Mouse (Mus musculus): ENCODE measurements around the gene Tti1. TPM values are rescaled to one million over a fixed set of nuclear protein-coding genes. Genes with fewer than 3 reads are reported as not detected.
A peak's percentile ranks its signal among the peaks of the same experiment; 100 is the strongest.

The Tti1 gene
- polyA plus RNA-seq, 1 experiment from 2014 or later, result 25.5 TPM

GRCm38 (mm10) chr2:157979241-157979640 lies 49.0 kb downstream of the Tti1 start:
- H3K4me3 ChIP-seq (ENCODE audit: low read depth, low read length), result no peak overlapping the region
- no peak for ATAC-seq (replicated peaks; ENCODE audit: low FRiP score, low TSS enrichment, low read depth)

GRCm38 (mm10) chr2:157975595-157975994 lies 52.6 kb downstream of the Tti1 start:
- DNase-seq (ENCODE audit: low spot score) (no peak), ATAC-seq (replicated peaks; ENCODE audit: low FRiP score, low TSS enrichment, low read depth) (no peak)
- no peak overlapping the region for H3K4me3 ChIP-seq (ENCODE audit: low read depth, low read length)
- H3K27ac ChIP-seq (ENCODE audit: low read depth), result no peak overlapping the region
- 0 out of 2 replicates have a peak, but pooled peaks cover 4% of the 10 kb centered on the region for H3K27me3 ChIP-seq (replicated peaks; ENCODE audit: control insufficient read depth, insufficient read depth, low read length)
- peaks cover 13% of the 10 kb centered on the region for H3K4me1 ChIP-seq (replicated peaks; ENCODE audit: control insufficient read depth, insufficient read depth, low read length)
- H3K9ac ChIP-seq (ENCODE audit: low read length), result no peak overlapping the region
- H3K36me3 ChIP-seq (ENCODE audit: control insufficient read depth, insufficient read depth, low read length), result no peaks in the 10 kb centered on the region
- WGBS, result 3% methylated on average over 7 of the region's 7 CpGs
- H3K9me3 ChIP-seq (ENCODE audit: control insufficient read depth, low read length), result no peaks in the 10 kb centered on the region
- 0 out of 2 replicates have a peak overlapping the region, but pooled peaks have one; percentile 15 for H3K4me2 ChIP-seq (ENCODE audit: low read length)

More at GRCm38 (mm10) chr2:157979241-157979640, 49.0 kb downstream of the Tti1 start:
- Histone ChIP-seq H3K4me1 (replicated peaks; ENCODE audit: control insufficient read depth, insufficient read depth, low read length) (peaks cover 13% of the 10 kb centered on the region), H3K9ac (ENCODE audit: low read length) (no peak overlapping the region), H3K27me3 (replicated peaks; ENCODE audit: control insufficient read depth, insufficient read depth, low read length) (0 out of 2 replicates have a peak, but pooled peaks cover 4% of the 10 kb centered on the region), H3K9me3 (ENCODE audit: control insufficient read depth, low read length) (no peaks in the 10 kb centered on the region), H3K4me2 (ENCODE audit: low read length) (no peak overlapping the region), H3K36me3 (ENCODE audit: control insufficient read depth, insufficient read depth, low read length) (peaks cover 13% of the 10 kb centered on the region; the same call in 1 of the 2 replicates), H3K27ac (ENCODE audit: low read depth) (no peak overlapping the region)
- DNase-seq (ENCODE audit: low spot score), result no peak
- 60% methylated on average over 5 of the region's 5 CpGs for WGBS

- Histone ChIP-seq H3K27me3 (replicated peaks; ENCODE audit: control insufficient read depth, insufficient read depth, low read length) (0 out of 2 replicates have a peak, but pooled peaks cover 4% of the 10 kb centered on the region), H3K9ac (ENCODE audit: low read length) (no peak overlapping the region), H3K36me3 (ENCODE audit: control insufficient read depth, insufficient read depth, low read length) (no peaks in the 10 kb centered on the region), H3K27ac (ENCODE audit: low read depth) (no peak overlapping the region), H3K9me3 (ENCODE audit: control insufficient read depth, low read length) (no peaks in the 10 kb centered on the region), H3K4me1 (replicated peaks; ENCODE audit: control insufficient read depth, insufficient read depth, low read length) (peaks cover 13% of the 10 kb centered on the region), H3K4me3 (ENCODE audit: low read depth, low read length) (no peak overlapping the region), H3K4me2 (ENCODE audit: low read length) (peak overlapping the region; percentile 15; the same call in 1 of the 2 replicates)
- 3% methylated on average over 23 of the region's 23 CpGs for WGBS
- ATAC-seq (replicated peaks; ENCODE audit: low FRiP score, low TSS enrichment, low read depth) (no peak), DNase-seq (ENCODE audit: low spot score) (no peak)
Measured at GRCm38 (mm10) chr2:157974604-157975501, 53.4 kb downstream of the Tti1 start.

- DNase-seq (ENCODE audit: low spot score) (peak; percentile 89), ATAC-seq (replicated peaks; ENCODE audit: low FRiP score, low TSS enrichment, low read depth) (no peak)
- no peaks in the 10 kb centered on the region for H3K27me3 ChIP-seq (replicated peaks; ENCODE audit: control insufficient read depth, insufficient read depth, low read length)
- H3K4me2 ChIP-seq (ENCODE audit: low read length), result no peak overlapping the region
- no peak overlapping the region for H3K27ac ChIP-seq (ENCODE audit: low read depth)
- 0% methylated on average over 3 of the region's 3 CpGs for WGBS
- H3K4me1 ChIP-seq (replicated peaks; ENCODE audit: control insufficient read depth, insufficient read depth, low read length), result peaks cover 12% of the 10 kb centered on the region
- no peaks in the 10 kb centered on the region for H3K9me3 ChIP-seq (ENCODE audit: control insufficient read depth, low read length)
- H3K9ac ChIP-seq (ENCODE audit: low read length), result no peak overlapping the region
- H3K36me3 ChIP-seq (ENCODE audit: control insufficient read depth, insufficient read depth, low read length), result no peaks in the 10 kb centered on the region
- H3K4me3 ChIP-seq (ENCODE audit: low read depth, low read length), result no peak overlapping the region
Measured at GRCm38 (mm10) chr2:157970669-157971068, 57.6 kb downstream of the Tti1 start.

GRCm38 (mm10) chr2:157970124-157970523 lies 58.1 kb downstream of the Tti1 start:
- no peak for ATAC-seq (replicated peaks; ENCODE audit: low FRiP score, low TSS enrichment, low read depth)
- Histone ChIP-seq H3K9me3 (ENCODE audit: control insufficient read depth, low read length) (no peaks in the 10 kb centered on the region), H3K4me2 (ENCODE audit: low read length) (no peak overlapping the region), H3K27ac (ENCODE audit: low read depth) (no peak overlapping the region), H3K4me1 (replicated peaks; ENCODE audit: control insufficient read depth, insufficient read depth, low read length) (peaks cover 8% of the 10 kb centered on the region), H3K4me3 (ENCODE audit: low read depth, low read length) (no peak overlapping the region), H3K9ac (ENCODE audit: low read length) (no peak overlapping the region), H3K36me3 (ENCODE audit: control insufficient read depth, insufficient read depth, low read length) (no peaks in the 10 kb centered on the region), H3K27me3 (replicated peaks; ENCODE audit: control insufficient read depth, insufficient read depth, low read length) (no peaks in the 10 kb centered on the region)
- no peak for DNase-seq (ENCODE audit: low spot score)
- WGBS, result 51% methylated on average over 6 of the region's 6 CpGs

GRCm38 (mm10) chr2:157967856-157968255 lies 60.4 kb downstream of the Tti1 start:
- Histone ChIP-seq H3K4me2 (ENCODE audit: low read length) (no peak overlapping the region), H3K27ac (ENCODE audit: low read depth) (no peak overlapping the region), H3K4me1 (replicated peaks; ENCODE audit: control insufficient read depth, insufficient read depth, low read length) (no peaks in the 10 kb centered on the region), H3K27me3 (replicated peaks; ENCODE audit: control insufficient read depth, insufficient read depth, low read length) (no peaks in the 10 kb centered on the region), H3K9ac (ENCODE audit: low read length) (no peak overlapping the region), H3K9me3 (ENCODE audit: control insufficient read depth, low read length) (no peaks in the 10 kb centered on the region), H3K4me3 (ENCODE audit: low read depth, low read length) (no peak overlapping the region), H3K36me3 (ENCODE audit: control insufficient read depth, insufficient read depth, low read length) (no peaks in the 10 kb centered on the region)
- ATAC-seq (replicated peaks; ENCODE audit: low FRiP score, low TSS enrichment, low read depth) (no peak), DNase-seq (ENCODE audit: low spot score) (no peak)
- WGBS, result 18% methylated on average over 3 of the region's 3 CpGs

- no peaks in the 10 kb centered on the region for H3K9me3 ChIP-seq (ENCODE audit: control insufficient read depth, low read length)
- ATAC-seq (replicated peaks; ENCODE audit: low FRiP score, low TSS enrichment, low read depth) (no peak), DNase-seq (ENCODE audit: low spot score) (no peak)
- no peak overlapping the region for H3K9ac ChIP-seq (ENCODE audit: low read length)
- no peak overlapping the region for H3K4me2 ChIP-seq (ENCODE audit: low read length)
- H3K36me3 ChIP-seq (ENCODE audit: control insufficient read depth, insufficient read depth, low read length), result no peaks in the 10 kb centered on the region
- H3K27ac ChIP-seq (ENCODE audit: low read depth), result no peak overlapping the region
- H3K4me3 ChIP-seq (ENCODE audit: low read depth, low read length), result no peak overlapping the region
- no peaks in the 10 kb centered on the region for H3K27me3 ChIP-seq (replicated peaks; ENCODE audit: control insufficient read depth, insufficient read depth, low read length)
- no peaks in the 10 kb centered on the region for H3K4me1 ChIP-seq (replicated peaks; ENCODE audit: control insufficient read depth, insufficient read depth, low read length)
- WGBS, result 1% methylated on average over 2 of the region's 2 CpGs
Measured at GRCm38 (mm10) chr2:157957707-157958108, 70.5 kb downstream of the Tti1 start.

GRCm38 (mm10) chr2:157953978-157954377 lies 74.3 kb downstream of the Tti1 start:
- no peaks in the 10 kb centered on the region for H3K4me1 ChIP-seq (replicated peaks; ENCODE audit: control insufficient read depth, insufficient read depth, low read length)
- H3K4me3 ChIP-seq (ENCODE audit: low read depth, low read length), result no peak overlapping the region
- H3K36me3 ChIP-seq (ENCODE audit: control insufficient read depth, insufficient read depth, low read length), result no peaks in the 10 kb centered on the region
- H3K27ac ChIP-seq (ENCODE audit: low read depth), result no peak overlapping the region
- 61% methylated on average over 5 of the region's 5 CpGs for WGBS
- H3K4me2 ChIP-seq (ENCODE audit: low read length), result no peak overlapping the region
- no peaks in the 10 kb centered on the region for H3K27me3 ChIP-seq (replicated peaks; ENCODE audit: control insufficient read depth, insufficient read depth, low read length)
- no peak for DNase-seq (ENCODE audit: low spot score)
- no peak for ATAC-seq (replicated peaks; ENCODE audit: low FRiP score, low TSS enrichment, low read depth)
- H3K9me3 ChIP-seq (ENCODE audit: control insufficient read depth, low read length), result no peaks in the 10 kb centered on the region
- no peak overlapping the region for H3K9ac ChIP-seq (ENCODE audit: low read length)

Measured in intestine, embryonic 14.5 days (tissue).